Mouse (Mus musculus) naive thymus-derived CD4-positive, alpha-beta T cell, adult 2 months (primary cell): ENCODE results near the gene Sprr2e.

Source experiments
- DNase-seq: peaks from one replicate; pipeline ENCODE4 v3.0.0-alpha.2; 2011; ENCODE audit warnings: low read depth

Gene Sprr2e

GRCm38 (mm10) chr3:92351843-92352242, at the start of gene Sprr2e:
Sprr2e (plus strand) TSS chr3:92352143.
- DNase-seq: no peak

GRCm38 (mm10) chr3:92307406-92307805, 44.5 kb upstream of the Sprr2e start:
- DNase-seq: no peak

DNA sequence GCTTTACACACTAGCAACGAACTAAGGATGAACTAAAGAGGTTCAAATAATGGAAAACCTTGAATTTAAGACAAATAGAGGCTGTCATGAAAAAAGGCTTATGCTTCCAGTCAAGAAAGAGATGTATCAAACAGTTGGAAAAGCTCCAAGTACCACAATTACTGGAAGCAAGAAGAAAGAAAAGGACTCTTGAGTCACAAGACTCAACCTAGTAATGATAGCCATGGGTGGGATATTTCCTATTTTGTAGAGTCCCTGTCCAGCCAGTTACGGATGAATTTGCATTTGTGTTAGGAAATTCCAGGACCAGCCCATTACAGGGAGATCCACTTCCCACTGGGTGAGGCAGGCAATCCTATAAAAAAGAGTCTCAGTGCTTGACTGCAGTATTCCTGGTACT, 35.6 kb upstream of the Sprr2e start, which contains the start of gene Sprr2b:
Gene Sprr2b (plus strand): TSS at position 301 of the 400 bp plus-strand sequence.
- DNase-seq: no peak

GRCm38 (mm10) chr3:92317384-92317783, 34.6 kb upstream of the Sprr2e start:
- DNase-seq: no peak

DNA sequence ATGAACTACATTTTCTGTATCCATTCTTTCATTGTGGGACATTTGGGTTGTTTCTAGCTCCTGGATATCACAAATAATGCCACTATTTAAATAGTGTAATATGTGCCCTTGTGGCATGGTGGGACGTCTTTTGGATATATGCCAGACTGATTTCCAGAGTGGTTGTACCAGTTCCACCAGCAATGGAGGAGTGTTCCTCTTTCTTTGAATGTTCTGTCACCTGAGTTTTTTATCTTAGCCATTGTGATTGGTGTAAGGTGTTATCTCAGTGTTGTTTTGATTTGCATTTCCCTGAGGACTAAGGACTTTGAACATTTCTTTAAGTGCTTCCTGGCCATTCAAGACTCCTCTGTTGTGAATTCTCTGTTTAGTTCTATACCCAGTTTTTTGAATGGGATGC, 15.7 kb upstream of the Sprr2e start:
- DNase-seq: no peak

- DNase-seq: no peak
Observed at GRCm38 (mm10) chr3:92338840-92339239, 13.1 kb upstream of the Sprr2e start, which contains the start of gene Sprr2d. Sprr2d (plus strand) TSS chr3:92339140.

DNA sequence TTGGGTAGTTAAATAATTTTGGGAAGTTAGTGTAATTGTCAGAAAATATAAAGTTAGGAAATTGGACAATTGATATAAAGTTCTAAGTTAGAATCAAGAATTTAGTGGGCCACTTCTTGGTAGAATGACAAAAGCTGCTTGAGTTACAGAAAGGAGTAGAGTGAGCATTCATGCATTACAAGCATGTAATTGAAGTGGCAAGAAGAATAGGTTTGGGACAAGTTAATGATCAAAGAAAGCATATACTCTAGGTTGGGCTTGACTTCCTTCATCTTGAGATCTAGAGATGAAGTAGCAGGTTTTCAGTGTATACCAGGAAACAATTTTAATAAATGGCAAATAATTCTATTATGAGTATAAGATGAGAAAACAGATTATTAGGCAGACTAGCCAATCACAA, 9.7 kb downstream of the Sprr2e start:
- no peak for DNase-seq

GRCm38 (mm10) chr3:92364887-92365286, 12.9 kb downstream of the Sprr2e start, which contains the start of gene Sprr2f:
Sprr2f (plus strand) TSS chr3:92365187.
- no peak for DNase-seq

DNA sequence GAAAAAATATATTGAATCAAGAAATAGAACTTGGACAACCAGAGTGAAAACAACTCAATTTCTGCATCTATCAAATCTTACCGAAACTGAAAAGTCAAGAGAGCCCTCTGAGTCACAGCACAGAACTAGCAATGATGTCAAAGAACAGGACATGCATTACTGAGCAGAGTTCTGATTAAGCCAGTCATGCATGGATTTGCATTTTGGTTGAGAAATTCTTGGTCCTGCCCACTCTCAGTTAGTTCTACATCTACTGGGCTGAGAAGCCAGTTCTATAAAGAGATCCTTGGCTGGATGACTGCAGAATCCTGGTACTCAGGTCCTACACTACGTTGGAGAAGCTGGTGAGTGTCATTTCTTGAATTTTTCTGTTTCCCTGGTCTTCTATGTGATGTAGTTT, 21.7 kb downstream of the Sprr2e start:
- no peak for DNase-seq

GRCm38 (mm10) chr3:92385385-92385784, 33.4 kb downstream of the Sprr2e start, which contains the start of gene Sprr2h:
Sprr2h (plus strand) TSS chr3:92385685.
- no peak for DNase-seq

DNA sequence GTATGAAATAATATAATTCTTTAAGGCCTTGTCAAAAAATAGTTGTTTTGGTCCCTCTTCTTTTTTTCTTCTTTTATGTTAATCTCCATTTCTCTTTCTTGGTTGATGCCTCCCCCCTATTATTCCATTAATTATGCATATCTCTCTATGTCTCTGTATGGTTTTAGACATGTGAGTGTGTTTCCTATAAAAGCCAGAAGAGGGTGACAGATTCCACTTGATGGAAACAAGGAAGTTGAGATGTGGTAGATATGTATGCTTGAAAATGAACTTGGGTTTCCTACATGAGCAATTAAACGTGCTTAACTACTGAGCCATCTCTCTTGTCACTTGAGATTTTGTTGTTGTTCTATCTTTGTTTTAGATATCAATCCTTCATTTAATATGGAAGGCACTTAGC, 42.4 kb downstream of the Sprr2e start:
- no peak for DNase-seq
